Comparison of ENCODE assay signal across 23 mouse cellular contexts in the genomic region with DNA sequence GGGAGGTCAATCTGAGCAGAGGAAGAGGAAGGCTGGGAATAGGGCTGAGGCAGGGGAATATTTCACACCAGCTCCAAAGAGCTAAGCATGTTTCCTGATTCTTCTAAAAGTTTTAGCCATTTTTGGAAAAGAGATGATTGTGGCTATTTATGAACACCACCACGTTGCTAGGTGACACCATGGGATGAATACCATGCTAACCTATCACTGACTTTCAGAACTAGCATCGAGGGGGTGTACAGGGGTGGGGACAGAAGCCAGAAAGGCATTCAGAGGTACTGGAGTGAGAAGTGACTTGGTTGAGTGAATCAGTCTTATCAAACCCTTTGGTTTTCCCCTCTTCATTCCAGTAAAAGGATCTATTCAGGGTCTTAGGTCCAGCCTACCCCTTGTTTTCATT. TPM values are rescaled to one million over a fixed set of nuclear protein-coding genes. Genes with fewer than 3 reads are reported as not detected.
DNase-seq lines count a peak whose midpoint lies in the region; ATAC-seq lines count a peak whose summit lies in the region.
"Had no signal": no experiment of that assay in that cellular context is flagged by ENCODE, and none has a peak within 500 bp of the region (broad histone marks: within the 10 kb centered on the region; RNA-seq: fewer than 3 reads in every experiment).

No protein-coding gene starts in this region.

- no peaks in the 10 kb centered on the region for H3K9me3 ChIP-seq in heart, embryonic 15.5 days (replicated peaks)
- H3K9me3 ChIP-seq in kidney, embryonic 16.5 days (ENCODE audit: low read length) = no peaks in the 10 kb centered on the region
- H3K9me3 ChIP-seq: embryonic facial prominence, embryonic 12.5 days; embryonic facial prominence, embryonic 15.5 days; heart, embryonic 10.5 days had no signal

- H3K9ac ChIP-seq in heart, embryonic 15.5 days = no peak overlapping the region
- no peak overlapping the region for H3K9ac ChIP-seq in kidney, embryonic 16.5 days (replicated peaks; ENCODE audit: low read length)
- H3K9ac ChIP-seq: embryonic facial prominence, embryonic 12.5 days; embryonic facial prominence, embryonic 15.5 days; forebrain, postnatal 0 days; hindbrain, embryonic 14.5 days had no signal

- intact Hi-C loops in heart, postnatal 14 days (cut with DNase I) = no loop called here

- no peak overlapping the region for H3K4me2 ChIP-seq in heart, embryonic 15.5 days
- no peak overlapping the region for H3K4me2 ChIP-seq in kidney, embryonic 16.5 days (replicated peaks; ENCODE audit: low read depth, low read length)
- H3K4me2 ChIP-seq: embryonic facial prominence, embryonic 12.5 days; embryonic facial prominence, embryonic 15.5 days; hindbrain, embryonic 14.5 days had no signal

- 30% methylated on average over 2 of the region's 2 CpGs for WGBS in heart, embryonic 15.5 days
- 21% methylated on average over 2 of the region's 2 CpGs for WGBS in kidney, embryonic 16.5 days

- ATAC-seq in heart, embryonic 15.5 days (replicated peaks; ENCODE audit: insufficient number of reproducible peaks, insufficient read depth, low FRiP score, low read depth) = 0 out of 2 replicates have a peak, but pooled peaks have one; percentile 2
- ATAC-seq in kidney, embryonic 16.5 days (ENCODE audit: low FRiP score, low TSS enrichment) = no peak
- ATAC-seq: CD4-positive, CD25-positive, alpha-beta regulatory T cell, adult 4 months; forebrain, embryonic 14.5 days; forebrain, postnatal 0 days; hindbrain, postnatal 0 days; inflammation-experienced regulatory T-cells, adult 6 months; intestine, embryonic 16.5 days had no signal

- no peak overlapping the region for H3K4me3 ChIP-seq in heart, embryonic 15.5 days
- H3K4me3 ChIP-seq in kidney, embryonic 16.5 days (ENCODE audit: low read length) = no peak overlapping the region
- no peak overlapping the region for H3K4me3 ChIP-seq in brown adipose tissue, adult 24 weeks (ENCODE audit: insufficient read depth, low read depth, low read length)
- H3K4me3 ChIP-seq: embryonic facial prominence, embryonic 12.5 days; embryonic facial prominence, embryonic 15.5 days; gastrocnemius, adult 2 months; heart, embryonic 10.5 days had no signal

- no peaks in the 10 kb centered on the region for H3K36me3 ChIP-seq in heart, embryonic 15.5 days
- no peaks in the 10 kb centered on the region for H3K36me3 ChIP-seq in kidney, embryonic 16.5 days (ENCODE audit: insufficient read depth, low read length)
- H3K36me3 ChIP-seq: embryonic facial prominence, embryonic 12.5 days; embryonic facial prominence, embryonic 15.5 days; heart, embryonic 10.5 days had no signal

- 0 out of 2 replicates have a peak, but pooled peaks cover 3% of the 10 kb centered on the region for H3K4me1 ChIP-seq in heart, embryonic 15.5 days (replicated peaks)
- peaks cover 10% of the 10 kb centered on the region; the same call in 1 of the 2 replicates for H3K4me1 ChIP-seq in kidney, embryonic 16.5 days (ENCODE audit: insufficient read depth, low read length)
- H3K4me1 ChIP-seq in brown adipose tissue, adult 24 weeks (ENCODE audit: control insufficient read depth, insufficient read depth, insufficient read length, low read length) = peaks cover 11% of the 10 kb centered on the region
- H3K4me1 ChIP-seq: embryonic facial prominence, embryonic 12.5 days had no signal

- no peak for DNase-seq in heart, postnatal 14 days
- DNase-seq in kidney, postnatal 14 days = peak; percentile 4
- peak; percentile 56 for DNase-seq in brain, adult 2 months (ENCODE audit: low read depth, low spot score)
- DNase-seq: adrenal gland, adult 2 months; adrenal gland, postnatal 14 days; cerebellum, adult 18-20 months; cerebellum, adult 9-10 months; cerebellum, postnatal 14 days; forebrain, postnatal 0 days; gastrocnemius, adult 2 months; gastrocnemius, postnatal 14 days had no signal

- H3K27ac ChIP-seq in heart, embryonic 15.5 days = no peak overlapping the region
- no peak overlapping the region for H3K27ac ChIP-seq in kidney, embryonic 16.5 days (ENCODE audit: low read length)
- peak overlapping the region; percentile 24; the same call in 1 of the 2 replicates for H3K27ac ChIP-seq in brown adipose tissue, adult 24 weeks (replicated peaks; ENCODE audit: low read depth, low read length)
- H3K27ac ChIP-seq: embryonic facial prominence, embryonic 12.5 days; embryonic facial prominence, embryonic 15.5 days; heart, embryonic 10.5 days; hindbrain, embryonic 14.5 days; hindbrain, postnatal 0 days had no signal

- H3K27me3 ChIP-seq in heart, embryonic 15.5 days = no peaks in the 10 kb centered on the region
- H3K27me3 ChIP-seq in kidney, embryonic 16.5 days (ENCODE audit: insufficient read depth, low read length) = no peaks in the 10 kb centered on the region
- H3K27me3 ChIP-seq: embryonic facial prominence, embryonic 12.5 days; embryonic facial prominence, embryonic 15.5 days had no signal

RNA-seq across cellular contexts. Expression of a gene that starts 54.4 kb away (rescaled TPM):
- polyA plus RNA-seq in heart, embryonic 15.5 days (2015; fragmentation: Nextera tagmentation; extraction: Ambion mirVana) = 7.3 and 7.6 TPM in 2 replicates
- total RNA-seq in heart, postnatal 14 days (2021) = 10 to 100 TPM; 20.1 to 20.7 TPM
- polyA plus RNA-seq in kidney, embryonic 16.5 days (2015; fragmentation: Nextera tagmentation; extraction: Ambion mirVana) = 7.5 and 9.2 TPM in 2 replicates
- polyA plus RNA-seq in brown adipose tissue, adult 24 weeks (2012; ENCODE audit: insufficient read depth, insufficient read length, missing spikeins) = 19.8 and 28.1 TPM in 2 replicates

Comparison
In these comparisons a context has a peak if more than half of its experiments do, and no peak if none do; other contexts are left out.
1. DNase-seq: peak in kidney, postnatal 14 days (single experiment) and brain, adult 2 months (single experiment); none in heart, postnatal 14 days (0 of 2).